Mouse (Mus musculus): ENCODE data around the gene Cic. TPM values are rescaled to one million over a fixed set of nuclear protein-coding genes. Genes with fewer than 3 reads are reported as not detected.

Gene Cic
- polyA plus RNA-seq (2014; fragmentation: Nextera tagmentation; extraction: Ambion mirVana) = 25.4 and 28.4 TPM in 2 replicates

- H3K4me1 ChIP-seq (ENCODE audit: control insufficient read depth in 2 of 2, insufficient read depth in 2 of 2, low read length in 2 of 2) = peaks cover 11 to 23% of the 10 kb centered on the region in 2 experiments
- peak; percentile 84 for ATAC-seq (ENCODE audit: insufficient number of reproducible peaks, insufficient read depth, low FRiP score, low read depth)
- peak within 1 kb of the TSS; percentile 69 to 86 for H3K4me3 ChIP-seq (ENCODE audit: control insufficient read depth in 1 of 2, insufficient read depth in 1 of 2, low read depth in 1 of 2, low read length in 2 of 2)
- peaks cover 14% of the 10 kb centered on the region for H3K36me3 ChIP-seq (ENCODE audit: control insufficient read depth, insufficient read depth, low read length)
- under 1% methylated on average over 29 of the region's 29 CpGs for WGBS
- peak within 1 kb of the TSS; percentile 93 for H3K9ac ChIP-seq (ENCODE audit: low read length)
- H3K27me3 ChIP-seq (ENCODE audit: control insufficient read depth, insufficient read depth, low read length) = no peaks in the 10 kb centered on the region
- H3K9me3 ChIP-seq (ENCODE audit: control insufficient read depth, low read length) = no peaks in the 10 kb centered on the region
- H3K4me2 ChIP-seq (ENCODE audit: low read length) = peak within 1 kb of the TSS; percentile 88
- H3K27ac ChIP-seq (replicated peaks in 1 of 2; ENCODE audit: control insufficient read depth in 1 of 2, insufficient read depth in 1 of 2, low read depth in 2 of 2, low read length in 2 of 2) = peak within 1 kb of the TSS; percentile 90 to 92
These were observed at the start of gene Cic for GRCm38 (mm10) chr7:25267301-25267750. Gene Cic (plus strand): TSS chr7:25267704.

DNA sequence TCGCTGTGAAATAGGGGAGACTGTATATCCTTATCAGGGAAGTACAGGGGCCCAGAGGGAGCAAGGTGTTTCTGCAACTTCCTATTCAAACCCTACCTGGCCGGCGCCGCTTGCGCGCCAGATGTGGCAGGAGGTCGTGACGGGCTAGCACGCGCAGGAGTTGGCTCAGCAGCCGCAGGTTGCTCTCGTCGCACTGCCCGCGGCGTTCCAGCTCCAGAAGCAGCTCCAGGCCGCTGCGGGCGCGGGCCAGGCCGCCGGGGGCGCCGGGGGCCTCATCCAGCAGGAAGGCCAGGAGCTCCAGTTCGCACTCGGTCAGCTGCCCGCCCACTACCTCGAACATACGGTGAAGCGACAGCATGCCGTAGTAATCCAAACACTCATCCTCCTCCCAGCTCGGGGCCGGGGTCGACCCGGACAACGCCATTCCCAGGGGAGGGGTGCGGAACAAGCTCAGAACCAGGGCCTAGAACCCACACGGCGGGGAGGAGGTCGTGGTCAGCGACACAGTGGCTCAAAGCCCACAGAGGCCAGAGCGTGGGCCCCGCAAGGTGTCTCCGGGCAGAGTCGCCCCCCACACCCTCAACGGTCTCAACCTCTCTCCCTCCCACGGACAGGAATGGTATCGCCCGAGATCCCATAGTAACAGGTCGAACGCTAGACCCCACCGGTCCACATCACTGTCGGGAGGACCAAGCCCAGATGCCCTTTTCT is 48.6 kb upstream of the Cic start:
- Histone ChIP-seq H3K4me2 (ENCODE audit: low read length) (peak overlapping the region; percentile 93), H3K9me3 (ENCODE audit: control insufficient read depth, low read length) (no peaks in the 10 kb centered on the region), H3K27me3 (ENCODE audit: control insufficient read depth, insufficient read depth, low read length) (no peaks in the 10 kb centered on the region), H3K9ac (ENCODE audit: low read length) (peak overlapping the region; percentile 75), H3K27ac (replicated peaks in 1 of 2; ENCODE audit: control insufficient read depth in 1 of 2, insufficient read depth in 1 of 2, low read depth in 2 of 2, low read length in 2 of 2) (peak overlapping the region; percentile 64 to 87), H3K36me3 (ENCODE audit: control insufficient read depth, insufficient read depth, low read length) (peaks cover 34% of the 10 kb centered on the region), H3K4me3 (ENCODE audit: control insufficient read depth in 1 of 2, insufficient read depth in 1 of 2, low read depth in 1 of 2, low read length in 2 of 2) (peak overlapping the region; percentile 51 to 55), H3K4me1 (ENCODE audit: control insufficient read depth in 2 of 2, insufficient read depth in 2 of 2, low read length in 2 of 2) (peaks cover 13 to 26% of the 10 kb centered on the region in 2 experiments)
- no peak for ATAC-seq (ENCODE audit: insufficient number of reproducible peaks, insufficient read depth, low FRiP score, low read depth)
- under 1% methylated on average over 53 of the region's 53 CpGs for WGBS

DNA sequence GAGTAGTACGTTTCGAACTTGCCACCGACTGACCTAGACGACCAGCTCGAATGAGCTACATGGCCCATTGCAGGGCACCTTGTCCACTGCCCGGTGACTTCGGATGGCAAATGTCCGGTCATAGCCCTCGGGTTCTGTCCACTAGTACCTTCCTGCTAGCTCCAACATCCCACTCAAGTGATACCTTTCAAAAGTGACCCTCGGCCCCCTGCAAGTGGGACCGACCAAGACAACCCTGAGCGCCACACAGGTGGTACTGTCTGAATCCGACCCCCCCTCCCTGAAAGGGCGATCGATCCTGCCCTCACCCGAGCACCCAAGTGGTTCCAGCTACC is 48.1 kb upstream of the Cic start:
- WGBS = under 1% methylated on average over 16 of the region's 16 CpGs
- H3K4me1 ChIP-seq (ENCODE audit: control insufficient read depth in 2 of 2, insufficient read depth in 2 of 2, low read length in 2 of 2) = peaks cover 13 to 26% of the 10 kb centered on the region in 2 experiments
- ATAC-seq (ENCODE audit: insufficient number of reproducible peaks, insufficient read depth, low FRiP score, low read depth) = no peak
- no peaks in the 10 kb centered on the region for H3K9me3 ChIP-seq (ENCODE audit: control insufficient read depth, low read length)
- H3K4me2 ChIP-seq (ENCODE audit: low read length) = peak overlapping the region; percentile 93
- peak overlapping the region; percentile 51 to 55 for H3K4me3 ChIP-seq (ENCODE audit: control insufficient read depth in 1 of 2, insufficient read depth in 1 of 2, low read depth in 1 of 2, low read length in 2 of 2)
- H3K27me3 ChIP-seq (ENCODE audit: control insufficient read depth, insufficient read depth, low read length) = no peaks in the 10 kb centered on the region
- peak overlapping the region in 1 of 2 experiments; percentile 87; a peak in 3 of 4 replicates for H3K27ac ChIP-seq (replicated peaks in 1 of 2; ENCODE audit: control insufficient read depth in 1 of 2, insufficient read depth in 1 of 2, low read depth in 2 of 2, low read length in 2 of 2)
- H3K9ac ChIP-seq (ENCODE audit: low read length) = peak overlapping the region; percentile 75
- H3K36me3 ChIP-seq (ENCODE audit: control insufficient read depth, insufficient read depth, low read length) = peaks cover 36% of the 10 kb centered on the region

GRCm38 (mm10) chr7:25219756-25220456 is 47.6 kb upstream of the Cic start:
- ATAC-seq (ENCODE audit: insufficient number of reproducible peaks, insufficient read depth, low FRiP score, low read depth) = peak; percentile 78
- H3K9ac ChIP-seq (ENCODE audit: low read length) = peak overlapping the region; percentile 75
- peak overlapping the region; percentile 72 to 87 for H3K27ac ChIP-seq (replicated peaks in 1 of 2; ENCODE audit: control insufficient read depth in 1 of 2, insufficient read depth in 1 of 2, low read depth in 2 of 2, low read length in 2 of 2)
- H3K4me3 ChIP-seq (ENCODE audit: control insufficient read depth in 1 of 2, insufficient read depth in 1 of 2, low read depth in 1 of 2, low read length in 2 of 2) = peak overlapping the region; percentile 51 to 55
- H3K4me2 ChIP-seq (ENCODE audit: low read length) = peak overlapping the region; percentile 93
- WGBS = 2% methylated on average over 31 of the region's 31 CpGs
- no peaks in the 10 kb centered on the region for H3K27me3 ChIP-seq (ENCODE audit: control insufficient read depth, insufficient read depth, low read length)
- H3K9me3 ChIP-seq (ENCODE audit: control insufficient read depth, low read length) = no peaks in the 10 kb centered on the region
- H3K4me1 ChIP-seq (ENCODE audit: control insufficient read depth in 2 of 2, insufficient read depth in 2 of 2, low read length in 2 of 2) = peaks cover 13 to 26% of the 10 kb centered on the region in 2 experiments
- H3K36me3 ChIP-seq (ENCODE audit: control insufficient read depth, insufficient read depth, low read length) = peaks cover 38% of the 10 kb centered on the region

DNA sequence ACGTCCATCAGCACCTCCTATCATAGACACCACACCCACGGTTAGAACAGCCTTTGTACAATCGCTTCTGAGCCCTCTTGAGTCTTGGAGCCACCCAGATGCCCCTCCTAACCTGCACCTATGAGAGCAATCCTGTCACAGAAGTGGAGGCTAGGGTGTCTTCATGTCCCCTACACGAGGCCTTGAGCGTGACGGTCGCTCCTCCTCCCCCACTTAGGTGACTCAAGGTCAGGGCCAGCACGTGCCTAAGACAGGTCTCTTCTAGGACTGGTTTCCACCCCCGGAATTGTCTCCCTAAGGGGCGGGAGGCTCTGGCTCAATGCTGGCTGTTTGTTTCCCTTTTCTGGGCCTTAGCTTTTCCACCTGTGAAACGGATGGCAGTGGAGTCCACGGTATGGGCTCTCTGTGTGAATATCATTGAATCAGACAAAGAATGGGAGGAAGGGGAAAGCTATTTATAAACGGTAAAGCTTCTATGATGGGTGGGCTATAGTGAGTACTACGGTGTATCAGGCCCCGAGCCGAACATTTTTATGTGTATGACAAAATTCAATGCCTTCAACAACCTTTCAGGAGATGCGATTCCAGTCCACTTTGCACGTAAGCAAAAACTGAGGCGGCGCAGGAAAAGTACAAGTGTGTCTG is 46.9 kb upstream of the Cic start, which contains the start of gene Dedd2:
Dedd2 (minus strand) TSS at position 159 of the 645 bp plus-strand sequence.
- ATAC-seq (ENCODE audit: insufficient number of reproducible peaks, insufficient read depth, low FRiP score, low read depth) = no peak
- H3K27me3 ChIP-seq (ENCODE audit: control insufficient read depth, insufficient read depth, low read length) = no peaks in the 10 kb centered on the region
- peak within 1 kb of the TSS; percentile 55 to 85 for H3K4me3 ChIP-seq (ENCODE audit: control insufficient read depth in 1 of 2, insufficient read depth in 1 of 2, low read depth in 1 of 2, low read length in 2 of 2)
- peak within 1 kb of the TSS; percentile 83 for H3K9ac ChIP-seq (ENCODE audit: low read length)
- H3K9me3 ChIP-seq (ENCODE audit: control insufficient read depth, low read length) = no peaks in the 10 kb centered on the region
- peaks cover 40% of the 10 kb centered on the region for H3K36me3 ChIP-seq (ENCODE audit: control insufficient read depth, insufficient read depth, low read length)
- H3K4me2 ChIP-seq (ENCODE audit: low read length) = peak within 1 kb of the TSS; percentile 93
- H3K27ac ChIP-seq (replicated peaks in 1 of 2; ENCODE audit: control insufficient read depth in 1 of 2, insufficient read depth in 1 of 2, low read depth in 2 of 2, low read length in 2 of 2) = peak within 1 kb of the TSS; percentile 84 to 87
- peaks cover 13 to 26% of the 10 kb centered on the region in 2 experiments for H3K4me1 ChIP-seq (ENCODE audit: control insufficient read depth in 2 of 2, insufficient read depth in 2 of 2, low read length in 2 of 2)
- WGBS = 4% methylated on average over 20 of the region's 20 CpGs

- peak within 1 kb of the TSS; percentile 93 for H3K4me2 ChIP-seq (ENCODE audit: low read length)
These were observed 46.2 kb upstream of the Cic start, which contains the start of gene Zfp526 for GRCm38 (mm10) chr7:25221102-25221883. Gene Zfp526 (plus strand): TSS chr7:25221425.

More at GRCm38 (mm10) chr7:25221102-25221883, 46.2 kb upstream of the Cic start, which contains the start of gene Zfp526:
- Histone ChIP-seq H3K36me3 (ENCODE audit: control insufficient read depth, insufficient read depth, low read length) (peaks cover 40% of the 10 kb centered on the region), H3K27me3 (ENCODE audit: control insufficient read depth, insufficient read depth, low read length) (no peaks in the 10 kb centered on the region), H3K4me1 (ENCODE audit: control insufficient read depth in 2 of 2, insufficient read depth in 2 of 2, low read length in 2 of 2) (peaks cover 13 to 26% of the 10 kb centered on the region in 2 experiments), H3K4me3 (ENCODE audit: control insufficient read depth in 1 of 2, insufficient read depth in 1 of 2, low read depth in 1 of 2, low read length in 2 of 2) (peak within 1 kb of the TSS; percentile 55 to 85), H3K27ac (replicated peaks in 1 of 2; ENCODE audit: control insufficient read depth in 1 of 2, insufficient read depth in 1 of 2, low read depth in 2 of 2, low read length in 2 of 2) (peak within 1 kb of the TSS; percentile 84 to 87), H3K9ac (ENCODE audit: low read length) (peak within 1 kb of the TSS; percentile 83), H3K9me3 (ENCODE audit: control insufficient read depth, low read length) (no peaks in the 10 kb centered on the region)
- ATAC-seq (ENCODE audit: insufficient number of reproducible peaks, insufficient read depth, low FRiP score, low read depth) = peak; percentile 93
- WGBS = under 1% methylated on average over 45 of the region's 45 CpGs
